Mouse (Mus musculus) liver, postnatal 0 days (tissue): ENCODE results near the gene Rnf216.

ENCODE experiments used
- CTCF ChIP-seq: sonication (generic); IDR thresholded peaks from 2 replicates; pipeline ENCODE4 v1.5.1; 2016; ENCODE audit warnings: antibody characterized with exemption, low read depth
- EP300 ChIP-seq: IDR thresholded peaks from 2 replicates; pipeline ENCODE4 v1.6.1; 2016; ENCODE audit warnings: antibody characterized with exemption, low read depth, mild to moderate bottlenecking

GRCm38 (mm10) chr5:143043285-143043684, 69.5 kb downstream of the Rnf216 start:
- TF ChIP-seq CTCF (peak; percentile 62), EP300 (no peak)
